Mouse (Mus musculus) CD4-positive naive resting alpha-beta T cell, adult 57 days (primary cell): Measurements from ENCODE around the gene Islr. TPM values are rescaled to one million over a fixed set of nuclear protein-coding genes. Genes with fewer than 3 reads are reported as not detected.

Source experiments
- total RNA-seq: library from RNA; stranded (reverse); gene quantifications from one replicate; pipeline ENCODE4 v1.2.4, GENCODE M21; 2023

Gene Islr
- not detected for total RNA-seq

GRCm38 (mm10) chr9:58203516-58204447 lies at the start of gene Islr, which contains the start of gene Islr2:
Gene Islr (minus strand): TSS chr9:58204306.
Gene Islr2 (minus strand): TSS chr9:58204319.

GRCm38 (mm10) chr9:58253033-58253804 lies 49.1 kb upstream of the Islr start, which contains the start of gene Stoml1:
Gene Stoml1 (plus strand): TSS chr9:58253164.

GRCm38 (mm10) chr9:58249592-58250192 lies 45.6 kb upstream of the Islr start, which contains the start of gene Pml:
Gene Pml (minus strand): TSS chr9:58249786.

GRCm38 (mm10) chr9:58118671-58119070 lies 85.4 kb downstream of the Islr start, which contains the start of gene Ccdc33:
Gene Ccdc33 (minus strand): TSS chr9:58118823.

Other genes starting within 250 kb of the Islr start
- 0.27 TPM for gene Cyp11a1, start 197.9 kb downstream of the Islr start, total RNA-seq
- gene Stra6, start 140.5 kb downstream of the Islr start, total RNA-seq = 2.3 TPM
- not detected for gene Ccdc33, start 85.5 kb downstream of the Islr start, total RNA-seq
- gene Islr2, start within 50 bp of the Islr start, total RNA-seq = 0.38 TPM
- gene Pml, start 45.5 kb upstream of the Islr start, total RNA-seq = 82.1 TPM
- gene Stoml1, start 48.9 kb upstream of the Islr start, total RNA-seq = 33.0 TPM
- 1.1 TPM for gene Loxl1, start 108.9 kb upstream of the Islr start, total RNA-seq
- gene Tbc1d21, start 166.1 kb upstream of the Islr start, total RNA-seq = not detected